16 mouse cellular contexts compared by ENCODE assay signal in the genomic region with DNA sequence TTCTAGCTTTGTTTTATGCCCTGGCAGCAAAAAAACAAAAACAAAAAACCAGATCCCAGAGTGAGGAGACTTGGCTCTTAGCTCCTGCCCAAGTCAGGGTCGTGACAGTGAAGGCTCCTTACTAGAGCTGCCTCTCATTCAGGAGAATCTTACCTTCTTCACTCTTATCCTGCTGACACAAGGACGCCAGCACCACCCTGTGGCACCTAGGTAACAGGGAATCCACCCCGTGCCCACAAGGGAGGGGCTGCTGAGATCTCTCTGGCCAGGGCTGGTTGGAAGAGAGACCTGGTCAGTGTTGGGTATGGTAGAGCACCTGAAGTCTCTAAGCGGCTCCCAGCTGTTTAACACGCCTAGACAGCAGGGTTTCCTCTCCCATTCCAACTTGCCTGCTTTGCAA.
DNase-seq lines count a peak whose midpoint lies in the region; ATAC-seq and TF ChIP-seq lines count a peak whose summit lies in the region.
"Had no signal": no experiment of that assay in that cellular context is flagged by ENCODE, and none has a peak within 500 bp of the region (broad histone marks: within the 10 kb centered on the region; RNA-seq: fewer than 3 reads in every experiment).

No protein-coding gene starts in this region.

- no peak overlapping the region for H3K9ac ChIP-seq in kidney, postnatal 0 days (ENCODE audit: low read depth, low read length)
- H3K9ac ChIP-seq: heart, embryonic 13.5 days; hindbrain, embryonic 12.5 days; limb, embryonic 13.5 days had no signal

- H3K27me3 ChIP-seq in kidney, postnatal 0 days (ENCODE audit: insufficient read depth, low read length) = no peaks in the 10 kb centered on the region
- H3K27me3 ChIP-seq: heart, embryonic 13.5 days; hindbrain, embryonic 12.5 days; limb, embryonic 13.5 days had no signal

- peak; percentile 60 for TF ChIP-seq CTCF in kidney, postnatal 0 days (IDR thresholded peaks at IDR 0.05; ENCODE audit: low read depth)
- TF ChIP-seq CTCF in embryonic fibroblast, embryonic 13.5 days (IDR thresholded peaks at IDR 0.05; ENCODE audit: borderline replicate concordance, insufficient read depth, low read length) = peak; percentile 50; the same call in 1 of the 2 replicates

- H3K36me3 ChIP-seq in kidney, postnatal 0 days (ENCODE audit: insufficient read depth, low read length) = no peaks in the 10 kb centered on the region
- H3K36me3 ChIP-seq: heart, embryonic 13.5 days; hindbrain, embryonic 12.5 days; limb, embryonic 13.5 days had no signal

- no peak overlapping the region for H3K4me3 ChIP-seq in kidney, postnatal 0 days (replicated peaks; ENCODE audit: low read depth, low read length)
- no peak overlapping the region for H3K4me3 ChIP-seq in embryonic fibroblast, embryonic 13.5 days (ENCODE audit: insufficient read depth, low read length)
- H3K4me3 ChIP-seq: heart, embryonic 13.5 days; hindbrain, embryonic 12.5 days; left cerebral cortex, adult 2 months; limb, embryonic 13.5 days; megakaryocyte, embryonic 14.5 days had no signal

- H3K4me2 ChIP-seq in kidney, postnatal 0 days (ENCODE audit: low read length) = no peak overlapping the region
- H3K4me2 ChIP-seq: heart, embryonic 13.5 days; hindbrain, embryonic 12.5 days; limb, embryonic 13.5 days had no signal

- WGBS in kidney, postnatal 0 days = 56% methylated on average over 5 of the region's 5 CpGs

- ATAC-seq in kidney, postnatal 0 days (replicated peaks; ENCODE audit: low FRiP score, low read depth) = no peak
- no peak for ATAC-seq in granulocyte monocyte progenitor cell, adult 5-6 weeks (replicated peaks; ENCODE audit: poor library complexity, severe bottlenecking)
- ATAC-seq: forebrain, embryonic 14.5 days; intestine, embryonic 16.5 days had no signal

- H3K4me1 ChIP-seq in kidney, postnatal 0 days (replicated peaks; ENCODE audit: insufficient read depth, low read length) = no peaks in the 10 kb centered on the region
- no peaks in the 10 kb centered on the region for H3K4me1 ChIP-seq in embryonic fibroblast, embryonic 13.5 days (ENCODE audit: control insufficient read depth, insufficient read depth, low read length)
- H3K4me1 ChIP-seq: hindbrain, embryonic 12.5 days; limb, embryonic 13.5 days had no signal

- no peak for TF ChIP-seq POLR2A in embryonic fibroblast, embryonic 13.5 days (IDR thresholded peaks at IDR 0.05; ENCODE audit: low read depth, low read length)

- no peaks in the 10 kb centered on the region for H3K9me3 ChIP-seq in kidney, postnatal 0 days (replicated peaks; ENCODE audit: low read length)
- H3K9me3 ChIP-seq: heart, embryonic 13.5 days; hindbrain, embryonic 12.5 days; limb, embryonic 13.5 days; megakaryocyte, embryonic 14.5 days had no signal

- no peak overlapping the region for H3K27ac ChIP-seq in kidney, postnatal 0 days
- H3K27ac ChIP-seq in embryonic fibroblast, embryonic 13.5 days (ENCODE audit: insufficient read depth, low read length) = no peak overlapping the region
- H3K27ac ChIP-seq: hindbrain, embryonic 12.5 days; left cerebral cortex, adult 2 months; limb, embryonic 13.5 days had no signal

- DNase-seq in cerebellum, postnatal 10 days = peak; percentile 8 to 15
- DNase-seq in cerebellum, postnatal 25 days = no peak
- DNase-seq in kidney, postnatal 0 days (ENCODE audit: low spot score) = no peak
- no peak for DNase-seq in kidney, adult 9 months
- peak; percentile 41 for DNase-seq in 3T3-L1 (ENCODE audit: low read depth, low spot score)
- DNase-seq in urinary bladder, adult 2 months (ENCODE audit: low spot score) = no peak
- DNase-seq: cerebellum, adult 11 months had no signal

Comparison
In these comparisons a context has a peak if more than half of its experiments do, and no peak if none do; other contexts are left out.
1. DNase-seq: peak in cerebellum, postnatal 10 days (2 of 2) and 3T3-L1 (single experiment); none in cerebellum, postnatal 25 days (0 of 2), kidney, postnatal 0 days (single experiment), kidney, adult 9 months (single experiment) and urinary bladder, adult 2 months (single experiment).